Mouse (Mus musculus) CH12.LX (cell line): ENCODE data around the gene Cuedc1. TPM values are rescaled to one million over a fixed set of nuclear protein-coding genes. Genes with fewer than 3 reads are reported as not detected.

Experiments
- DNase-seq: peaks from one replicate; pipeline ENCODE4 v3.0.0-alpha.2; 2013; ENCODE audit errors: extremely low read depth
- H3K27ac ChIP-seq: 2 replicates; pipeline ENCODE4 v1.5.1; 2012; ENCODE audit warnings: low read depth, mild to moderate bottlenecking, control low read depth, moderate library complexity; ENCODE audit not compliant: insufficient read depth
- H3K27me3 ChIP-seq: replicated peaks from 2 replicates; pipeline ENCODE3; 2012; ENCODE audit warnings: inconsistent platforms
- H3K36me3 ChIP-seq, 2 experiments: replicated peaks in 1 of 2; 2 replicates each; pipeline versions ENCODE3 to v1.6.1; 2012; ENCODE audit warnings: inconsistent platforms in 1 of 2, low read length in 1 of 2, mild to moderate bottlenecking in 1 of 2, mixed read lengths in 1 of 2, moderate library complexity in 1 of 2; ENCODE audit not compliant: control insufficient read depth in 1 of 2, insufficient read depth in 1 of 2
- H3K4me1 ChIP-seq, 2 experiments: 2 replicates each; pipeline ENCODE4 v1.6.1; 2012; ENCODE audit warnings: inconsistent platforms in 1 of 2, moderate library complexity in 1 of 2; ENCODE audit not compliant: insufficient read depth in 2 of 2, control insufficient read depth in 1 of 2
- H3K4me2 ChIP-seq: 2 replicates; pipeline ENCODE4 v1.6.1; 2012; ENCODE audit warnings: low read depth, mild to moderate bottlenecking, control low read depth; ENCODE audit not compliant: poor library complexity, insufficient read depth, severe bottlenecking
- H3K4me3 ChIP-seq, 3 experiments: fragments of 150-350 bp in 1 of 3; sonication (generic) in 1 of 3; replicated peaks in 1 of 3; 2 replicates each; pipeline versions ENCODE3 to v1.5.1; 2011 to 2012; ENCODE audit warnings: low read depth in 2 of 3, low read length in 2 of 3, mild to moderate bottlenecking in 2 of 3, moderate library complexity in 2 of 3, control low read depth in 1 of 3, improper control_type of control experiment in 1 of 3, inconsistent platforms in 1 of 3, mixed read lengths in 1 of 3; ENCODE audit not compliant: poor library complexity in 1 of 3
- H3K79me2 ChIP-seq: replicated peaks from 2 replicates; pipeline ENCODE4 v1.6.1; 2012; ENCODE audit warnings: mild to moderate bottlenecking, moderate library complexity; ENCODE audit not compliant: control insufficient read depth, poor library complexity, insufficient read depth, severe bottlenecking; ENCODE audit errors: extremely low read depth
- H3K9ac ChIP-seq: 2 replicates; pipeline ENCODE4 v1.6.1; 2012; ENCODE audit warnings: low read depth, mild to moderate bottlenecking, control low read depth, moderate library complexity; ENCODE audit not compliant: insufficient read depth
- H3K9me3 ChIP-seq: replicated peaks from 2 replicates; pipeline ENCODE3; 2012; ENCODE audit warnings: low read length, inconsistent platforms, mixed read lengths
- BHLHE40 ChIP-seq: IDR thresholded peaks from 2 replicates; pipeline ENCODE4 v1.6.1; 2011; ENCODE audit warnings: mild to moderate bottlenecking, low read depth, low read length, improper control_type of control experiment
- CHD1 ChIP-seq: IDR thresholded peaks from 2 replicates; pipeline ENCODE4 v1.6.1; 2012; ENCODE audit warnings: low read depth, low read length, improper control_type of control experiment, inconsistent platforms
- EP300 ChIP-seq: IDR thresholded peaks from 2 replicates; pipeline ENCODE4 v1.6.1; 2011; ENCODE audit warnings: low read length, improper control_type of control experiment
- JUND ChIP-seq: conservative IDR thresholded peaks from 2 replicates; pipeline ENCODE4 v1.6.1; 2011; ENCODE audit warnings: low read depth, low read length, improper control_type of control experiment
- KAT2A ChIP-seq: IDR thresholded peaks from 2 replicates; pipeline ENCODE4 v1.6.1; 2012; ENCODE audit warnings: low read length, improper control_type of control experiment, inconsistent platforms; ENCODE audit not compliant: insufficient replicate concordance
- MAFK ChIP-seq: IDR thresholded peaks from 2 replicates; pipeline ENCODE4 v1.6.1; 2011; ENCODE audit warnings: low read length, improper control_type of control experiment; ENCODE audit not compliant: insufficient replicate concordance
- MAZ ChIP-seq: IDR thresholded peaks from 2 replicates; pipeline ENCODE4 v1.6.1; 2012; ENCODE audit warnings: low read depth, mild to moderate bottlenecking, inconsistent platforms, low read length, improper control_type of control experiment, moderate library complexity
- MEF2A ChIP-seq: IDR thresholded peaks from 2 replicates; pipeline ENCODE4 v1.6.1; 2014; ENCODE audit warnings: low read depth, mild to moderate bottlenecking, inconsistent platforms, low read length, improper control_type of control experiment, borderline replicate concordance
- MYC ChIP-seq: IDR thresholded peaks from 2 replicates; pipeline ENCODE4 v1.6.1; 2011; ENCODE audit warnings: low read depth, mild to moderate bottlenecking, improper control_type of control experiment, low read length
- NRF1 ChIP-seq: IDR thresholded peaks from 2 replicates; pipeline ENCODE4 v1.6.1; 2014; ENCODE audit warnings: low read depth, mild to moderate bottlenecking, inconsistent platforms, low read length, improper control_type of control experiment, moderate library complexity
- PAX5 ChIP-seq: IDR thresholded peaks from 2 replicates; pipeline ENCODE4 v1.6.1; 2012; ENCODE audit warnings: low read length, inconsistent platforms, mixed read lengths
- RAD21 ChIP-seq: IDR thresholded peaks from 2 replicates; pipeline ENCODE4 v1.6.1; 2011; ENCODE audit warnings: low read depth, mild to moderate bottlenecking, low read length, improper control_type of control experiment, moderate library complexity
- RCOR1 ChIP-seq: conservative IDR thresholded peaks from 2 replicates; pipeline ENCODE4 v1.6.1; 2012; ENCODE audit warnings: low read depth, mild to moderate bottlenecking, inconsistent platforms, low read length, improper control_type of control experiment
- SIN3A ChIP-seq: IDR thresholded peaks from 2 replicates; pipeline ENCODE4 v1.6.1; 2012; ENCODE audit warnings: low read length, improper control_type of control experiment, inconsistent platforms
- TBP ChIP-seq: conservative IDR thresholded peaks from 2 replicates; pipeline ENCODE4 v1.6.1; 2011; ENCODE audit warnings: low read depth, low read length, improper control_type of control experiment
- USF1 ChIP-seq: IDR thresholded peaks from 2 replicates; pipeline ENCODE4 v1.6.1; 2014; ENCODE audit warnings: low read depth, mild to moderate bottlenecking, inconsistent platforms, low read length, improper control_type of control experiment
- ZC3H11A ChIP-seq: IDR thresholded peaks from 2 replicates; pipeline ENCODE4 v1.6.1; 2012; ENCODE audit warnings: low read depth, mild to moderate bottlenecking, inconsistent platforms, low read length, improper control_type of control experiment
- ZKSCAN1 ChIP-seq: IDR thresholded peaks from 2 replicates; pipeline ENCODE4 v1.6.1; 2012; ENCODE audit warnings: low read depth, inconsistent platforms, low read length, improper control_type of control experiment, borderline replicate concordance
- ZMIZ1 ChIP-seq: IDR thresholded peaks from 2 replicates; pipeline ENCODE4 v1.6.1; 2012; ENCODE audit warnings: low read depth, mild to moderate bottlenecking, inconsistent platforms, low read length, improper control_type of control experiment
- dilution Hi-C: fragments of 300-500 bp; cut with MboI; formaldehyde crosslinking; loops from 2 replicates; pipeline ENCODE4 v1.14.3; 2020; ENCODE audit warnings: low sequenced_read_pairs; ENCODE audit not compliant: extremely low pct_unique_long_range_greater_than_20kb, extremely low pct_ligation_motif_present
- in situ Hi-C: fragments of 300-500 bp; cut with MboI; formaldehyde crosslinking; loops from 3 replicates; pipeline ENCODE4 v1.14.3; 2019; ENCODE audit warnings: low sequenced_read_pairs, low pct_ligation_motif_present, low pct_unique_long_range_greater_than_20kb, mixed read lengths
- polyA plus RNA-seq: library from polyadenylated mRNA; unstranded; fragments of >175 nt; gene quantifications from 2 replicates; pipeline ENCODE4 v1.2.1, GENCODE M21; 2012; ENCODE audit warnings: low read depth; ENCODE audit not compliant: insufficient read length
- total RNA-seq, 2 experiments: library from RNA; depleted of rRNA; stranded (reverse); fragments of 300-350 nt in 1 of 2; fragments of >200 nt in 1 of 2; gene quantifications; 2 replicates each; pipeline ENCODE4 v1.2.3; 2012 to 2014

Cuedc1 gene
- total and polyA plus RNA-seq, 3 experiments, result 0.20 to 0.51 (median 0.47) TPM

DNA sequence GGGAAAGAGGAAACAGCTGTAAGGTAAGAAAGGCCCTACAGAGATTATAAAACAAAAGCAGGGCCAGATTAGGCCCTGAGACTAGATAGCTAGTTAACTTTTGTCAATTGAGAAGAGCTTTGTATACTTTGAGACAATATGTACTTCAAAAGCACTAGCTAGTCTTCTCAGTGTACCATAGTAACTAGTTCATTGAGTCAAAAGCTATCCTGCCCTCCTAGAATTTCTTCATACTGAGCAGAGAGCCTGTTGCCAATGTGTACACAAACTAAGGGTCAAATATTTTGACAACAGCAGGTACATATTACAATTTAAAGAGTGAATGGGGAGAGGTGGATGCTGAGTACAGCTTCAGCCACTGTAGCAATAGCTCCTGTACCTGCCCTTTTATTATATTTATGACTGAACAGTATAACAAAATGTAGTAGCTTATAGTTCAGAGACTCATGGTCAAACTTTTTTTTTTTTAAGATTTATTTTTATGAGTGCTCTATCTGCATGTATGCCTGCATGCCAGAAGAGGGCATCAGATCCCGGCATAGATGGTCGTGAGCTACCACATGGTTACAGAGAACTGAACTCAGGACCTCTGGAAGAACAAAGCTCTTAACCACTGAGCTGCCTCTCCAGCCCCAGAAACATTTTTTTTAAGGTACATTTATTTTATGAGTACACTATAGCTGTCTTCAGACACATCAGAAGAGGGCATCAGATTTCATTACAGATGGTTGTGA lies 35.8 kb upstream of the Cuedc1 start (continued):
- no peak for TF ChIP-seq ZKSCAN1
- TF ChIP-seq MEF2A, result no peak
- no peak for TF ChIP-seq USF1
- TF ChIP-seq CHD1, result no peak
- TF ChIP-seq SIN3A, result no peak
- TF ChIP-seq PAX5, result no peak
- TF ChIP-seq ZC3H11A, result peak; percentile 37; the same call in 1 of the 2 replicates
- no peak for TF ChIP-seq NRF1
- peak; percentile 55 for TF ChIP-seq RAD21
- TF ChIP-seq ZMIZ1, result no peak
- TF ChIP-seq KAT2A, result no peak
- TF ChIP-seq MYC, result peak; percentile 87
- TF ChIP-seq MAFK, result no peak
- TF ChIP-seq RCOR1, result no peak
- TF ChIP-seq BHLHE40, result no peak
- TF ChIP-seq JUND, result no peak
- TF ChIP-seq TBP, result no peak
- TF ChIP-seq EP300, result no peak
- TF ChIP-seq, all 38 proteins: peak for 7

DNA sequence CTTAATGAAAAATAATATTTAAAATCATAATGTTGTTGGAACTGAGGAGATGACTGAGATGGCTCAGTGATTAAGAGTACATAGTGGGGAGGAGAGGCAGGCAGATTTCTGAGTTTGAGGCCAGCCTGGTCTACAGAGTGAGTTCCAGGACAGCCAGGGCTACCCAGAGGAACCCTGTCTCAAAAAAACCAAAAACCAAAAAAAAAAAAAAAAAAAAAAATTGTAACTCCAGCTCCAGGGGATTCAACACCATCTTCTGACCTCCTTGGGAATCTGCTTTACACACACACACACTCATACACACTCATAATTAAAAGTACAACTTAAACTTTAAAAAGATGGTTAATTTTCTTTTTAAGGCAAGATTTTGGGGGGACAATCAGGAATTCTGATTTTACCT lies 32.1 kb upstream of the Cuedc1 start:
- H3K9me3 ChIP-seq, result no peaks in the 10 kb centered on the region
- H3K4me2 ChIP-seq, result no peak overlapping the region
- peaks cover 18% of the 10 kb centered on the region for H3K79me2 ChIP-seq
- H3K27ac ChIP-seq, result no peak overlapping the region
- dilution Hi-C loops, result loop anchor here (25.0 kb wide), 1 partner anchor 122 kb away; no protein-coding TSS in a partner anchor
- no peaks in the 10 kb centered on the region for H3K36me3 ChIP-seq
- in situ Hi-C loops, result no loop called here
- TF ChIP-seq MAZ (no peak), KAT2A (no peak)
- no peaks in the 10 kb centered on the region for H3K27me3 ChIP-seq
- H3K4me3 ChIP-seq, result no peak overlapping the region
- H3K4me1 ChIP-seq, result peaks cover 2 to 24% of the 10 kb centered on the region in 2 experiments; a peak in 3 of 4 replicates
- no peak for DNase-seq
- H3K9ac ChIP-seq, result no peak overlapping the region
